Mouse (Mus musculus) ES-Bruce4 (cell line): ENCODE results near the gene Amd1. TPM values are rescaled to one million over a fixed set of nuclear protein-coding genes. Genes with fewer than 3 reads are reported as not detected.

Experiments
- H3K27ac ChIP-seq: 2 replicates; pipeline ENCODE4 v1.5.1; 2012; ENCODE audit warnings: low read length, inconsistent platforms; ENCODE audit not compliant: insufficient read depth
- H3K27me3 ChIP-seq: 2 replicates; pipeline ENCODE4 v1.6.1; 2012; ENCODE audit warnings: mild to moderate bottlenecking, low read length, inconsistent platforms; ENCODE audit not compliant: control insufficient read depth, poor library complexity, insufficient read depth, severe bottlenecking
- H3K36me3 ChIP-seq: 2 replicates; pipeline ENCODE4 v1.6.1; 2012; ENCODE audit warnings: inconsistent platforms, mild to moderate bottlenecking, low read length, moderate library complexity; ENCODE audit not compliant: control insufficient read depth, poor library complexity, insufficient read depth, severe bottlenecking
- H3K4me1 ChIP-seq: one replicate; pipeline ENCODE4 v1.8.1; 2011; ENCODE audit warnings: low read length; ENCODE audit not compliant: control insufficient read depth, insufficient read depth
- H3K4me3 ChIP-seq: 2 replicates; pipeline ENCODE4 v1.5.1; 2011; ENCODE audit warnings: low read depth, mild to moderate bottlenecking, low read length
- H3K9ac ChIP-seq: 2 replicates; pipeline ENCODE4 v1.6.1; 2012; ENCODE audit warnings: low read depth, mild to moderate bottlenecking, inconsistent platforms; ENCODE audit not compliant: poor library complexity, severe bottlenecking
- H3K9me3 ChIP-seq: replicated peaks from 2 replicates; pipeline ENCODE4 v1.6.1; 2012; ENCODE audit warnings: mild to moderate bottlenecking, low read length, inconsistent platforms; ENCODE audit not compliant: control insufficient read depth, poor library complexity, insufficient read depth, severe bottlenecking
- CTCF ChIP-seq: IDR thresholded peaks from one replicate; pipeline ENCODE4 v1.8.1; 2011; ENCODE audit warnings: low read depth, low read length
- EP300 ChIP-seq: IDR thresholded peaks from 2 replicates; pipeline ENCODE4 v1.6.1; 2011; ENCODE audit warnings: low read depth, low read length; ENCODE audit not compliant: insufficient read depth
- POLR2A ChIP-seq: IDR thresholded peaks from one replicate; pipeline ENCODE4 v1.8.1; 2011; ENCODE audit warnings: low read length; ENCODE audit not compliant: insufficient read depth
- polyA plus RNA-seq: library from polyadenylated mRNA; stranded (reverse); fragments of >200 nt; gene quantifications from 2 replicates; pipeline ENCODE4 v1.2.4, GENCODE M21; 2011; ENCODE audit warnings: low read depth; ENCODE audit not compliant: missing spikeins, insufficient read depth, insufficient read length

Amd1 gene
- polyA plus RNA-seq, 1 experiment: 150 TPM

DNA sequence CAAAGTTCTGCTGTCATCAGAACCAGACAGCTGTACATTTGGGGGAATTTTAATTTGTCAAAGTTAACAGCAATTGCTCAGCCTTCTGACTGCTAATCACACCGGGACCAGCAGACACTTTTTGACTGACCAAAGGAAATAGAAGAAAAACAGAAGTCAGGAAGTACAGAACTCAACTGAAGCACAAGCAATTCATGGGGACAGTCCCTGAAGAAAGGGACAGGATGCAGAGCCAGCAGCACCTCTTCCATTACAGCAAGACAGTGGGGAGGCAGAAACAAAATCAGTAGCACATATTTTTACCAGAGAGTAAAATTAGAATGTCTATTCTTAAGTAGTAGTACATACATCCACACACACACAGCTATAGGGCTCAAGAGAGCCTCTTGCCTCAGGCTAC is 15.2 kb downstream of the Amd1 start:
- Histone ChIP-seq H3K9me3 (no peaks in the 10 kb centered on the region), H3K27ac (no peak overlapping the region), H3K36me3 (peaks cover 32% of the 10 kb centered on the region), H3K27me3 (no peaks in the 10 kb centered on the region), H3K4me3 (no peak overlapping the region), H3K9ac (no peak overlapping the region), H3K4me1 (no peaks in the 10 kb centered on the region)
- TF ChIP-seq EP300 (no peak), CTCF (no peak), POLR2A (no peak)

DNA sequence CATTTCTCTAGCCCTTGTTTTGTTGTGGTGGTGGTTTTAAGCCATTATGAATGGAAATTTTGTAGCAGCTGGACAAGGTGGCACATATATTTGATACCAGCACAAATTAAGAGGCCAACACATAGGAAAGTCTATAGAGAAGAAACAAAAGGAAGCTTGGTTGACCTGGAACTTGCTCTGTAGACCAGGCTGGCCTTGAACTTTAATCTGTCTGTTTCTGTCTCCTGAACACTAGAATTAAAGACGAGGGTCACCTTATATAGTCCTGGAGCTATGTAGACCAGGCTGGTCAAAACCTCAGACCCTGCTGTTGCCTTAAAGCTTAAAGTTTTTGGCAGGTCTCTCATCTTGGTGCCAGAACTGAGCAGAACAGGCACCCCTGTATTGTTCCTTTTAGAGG is 16.4 kb downstream of the Amd1 start:
- Histone ChIP-seq H3K4me1 (no peaks in the 10 kb centered on the region), H3K4me3 (no peak overlapping the region), H3K9ac (no peak overlapping the region), H3K27ac (no peak overlapping the region; the same call in 1 of the 2 replicates), H3K36me3 (peaks cover 20% of the 10 kb centered on the region), H3K9me3 (no peaks in the 10 kb centered on the region), H3K27me3 (no peaks in the 10 kb centered on the region)
- TF ChIP-seq CTCF (no peak), POLR2A (no peak)

DNA sequence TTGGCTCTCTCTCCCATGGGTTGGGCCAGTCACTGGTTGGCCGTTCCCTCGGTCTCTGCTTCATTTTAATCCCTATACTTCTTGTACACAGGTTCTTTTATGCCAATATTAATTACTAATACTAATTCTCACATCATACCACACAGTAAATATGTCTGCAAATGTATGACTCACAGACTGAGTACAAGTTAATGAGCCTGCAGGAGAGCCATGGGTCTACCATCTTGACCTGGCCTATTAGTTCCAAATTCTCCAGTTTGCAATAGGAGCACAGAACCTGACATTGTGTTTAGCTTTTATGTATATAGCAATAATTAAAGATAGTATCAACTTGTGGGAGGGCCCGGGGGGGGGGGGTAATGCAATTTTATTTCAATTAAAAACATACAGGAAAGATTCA is 17.0 kb downstream of the Amd1 start:
- no peaks in the 10 kb centered on the region for H3K27me3 ChIP-seq
- H3K27ac ChIP-seq: no peak overlapping the region
- no peak for TF ChIP-seq CTCF
- TF ChIP-seq POLR2A: no peak
- no peak for TF ChIP-seq EP300
- H3K9me3 ChIP-seq: no peaks in the 10 kb centered on the region
- H3K4me1 ChIP-seq: no peaks in the 10 kb centered on the region
- H3K4me3 ChIP-seq: no peak overlapping the region
- no peak overlapping the region for H3K9ac ChIP-seq
- H3K36me3 ChIP-seq: peaks cover 17% of the 10 kb centered on the region

DNA sequence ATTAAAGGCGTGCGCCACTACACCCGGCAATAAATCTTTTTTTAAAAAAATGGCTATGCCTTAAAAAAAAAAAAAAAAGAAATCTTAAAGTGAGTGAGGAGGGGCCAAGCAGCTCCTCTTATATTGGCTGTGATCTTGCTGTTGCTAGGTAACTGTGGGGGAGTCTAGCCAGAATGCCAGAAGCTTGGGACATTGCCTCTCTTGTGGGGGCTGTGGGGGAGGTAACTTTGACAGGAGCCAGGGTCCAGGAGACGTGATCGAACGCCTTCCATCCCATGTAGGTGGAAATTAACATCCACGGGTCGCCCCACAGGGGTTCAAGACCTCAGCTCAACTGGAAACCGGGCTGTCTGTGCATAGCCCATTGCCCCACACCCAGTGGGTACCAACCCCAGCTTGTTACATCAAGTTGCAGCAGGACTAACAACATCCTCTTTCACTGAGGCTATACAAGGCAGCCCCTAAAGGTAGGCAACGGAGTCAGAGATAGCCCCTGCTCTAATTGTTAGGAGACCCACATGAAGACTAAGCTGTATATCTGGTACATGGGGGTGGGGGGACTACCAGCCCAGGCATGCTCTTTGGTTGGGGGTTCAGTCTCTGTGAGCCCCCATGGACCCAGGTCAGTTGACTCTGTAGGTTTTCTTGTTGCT is 17.7 kb downstream of the Amd1 start:
- TF ChIP-seq POLR2A (no peak), CTCF (no peak)
- H3K9ac ChIP-seq: no peak overlapping the region
- H3K4me1 ChIP-seq: no peaks in the 10 kb centered on the region
- 0 out of 2 replicates have a peak overlapping the region, but pooled peaks have one; percentile 20 for H3K27ac ChIP-seq
- no peaks in the 10 kb centered on the region for H3K9me3 ChIP-seq
- no peak overlapping the region for H3K4me3 ChIP-seq
- H3K36me3 ChIP-seq: peaks cover 12% of the 10 kb centered on the region
- no peaks in the 10 kb centered on the region for H3K27me3 ChIP-seq

DNA sequence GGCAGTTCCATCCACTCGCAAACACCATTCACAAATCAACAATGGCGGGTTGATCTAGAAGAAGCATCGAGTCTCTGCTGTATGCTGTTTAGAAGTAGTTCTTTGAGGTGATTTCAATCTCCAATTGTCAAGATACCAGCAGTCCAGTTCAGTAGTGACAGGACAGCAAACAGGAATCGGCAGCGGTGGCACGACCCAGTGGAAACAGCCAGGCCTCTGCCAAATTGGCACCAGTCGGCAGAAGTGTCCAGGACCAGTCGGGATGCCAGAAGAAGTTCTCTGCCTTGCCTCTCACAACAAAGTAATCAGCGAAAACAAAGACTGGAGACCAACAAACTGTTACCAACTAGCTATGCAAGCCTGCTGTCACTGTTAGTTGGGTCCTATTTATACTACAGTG is 18.4 kb downstream of the Amd1 start:
- Histone ChIP-seq H3K36me3 (peaks cover 12% of the 10 kb centered on the region), H3K27me3 (no peaks in the 10 kb centered on the region), H3K9ac (no peak overlapping the region), H3K4me1 (no peaks in the 10 kb centered on the region), H3K27ac (no peak overlapping the region), H3K9me3 (no peaks in the 10 kb centered on the region), H3K4me3 (no peak overlapping the region)
- TF ChIP-seq CTCF (no peak), EP300 (no peak), POLR2A (no peak)

DNA sequence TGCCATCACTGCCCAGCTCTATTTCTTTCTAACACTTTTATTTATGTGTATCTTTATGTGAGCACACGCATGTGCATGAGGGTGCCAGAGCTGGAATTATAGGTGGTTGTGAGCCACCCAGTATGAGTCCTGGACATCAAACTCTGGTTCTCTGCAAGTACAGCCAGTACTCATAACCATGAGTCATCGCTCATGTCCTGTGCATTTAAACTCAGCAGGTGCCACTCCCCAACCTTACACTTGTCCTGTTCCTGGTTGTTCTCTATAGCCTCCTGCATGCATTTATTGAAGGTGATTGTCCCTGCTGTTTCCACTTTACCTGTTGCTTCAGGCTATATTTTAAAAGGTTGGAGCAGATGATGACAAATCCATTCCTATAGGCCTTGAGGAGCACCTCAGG is 20.4 kb downstream of the Amd1 start:
- Histone ChIP-seq H3K36me3 (peaks cover 7% of the 10 kb centered on the region), H3K4me3 (no peak overlapping the region), H3K9me3 (no peaks in the 10 kb centered on the region), H3K9ac (no peak overlapping the region), H3K4me1 (no peaks in the 10 kb centered on the region), H3K27me3 (no peaks in the 10 kb centered on the region), H3K27ac (no peak overlapping the region)
- TF ChIP-seq POLR2A (no peak), CTCF (no peak), EP300 (no peak)
